Mouse (Mus musculus) embryonic facial prominence, embryonic 10.5 days (tissue): Measurements from ENCODE around the gene Rasgef1b. TPM values are rescaled to one million over a fixed set of nuclear protein-coding genes. Genes with fewer than 3 reads are reported as not detected.

Source experiments
- DNase-seq: peaks from one replicate; pipeline ENCODE4 v3.0.0-alpha.2; 2017; ENCODE audit warnings: low spot score
- H3K27ac ChIP-seq: fragments of 300-500 bp; sonication (generic); replicated peaks from 2 replicates; pipeline ENCODE4 v1.5.1; 2016; ENCODE audit warnings: mild to moderate bottlenecking
- H3K27me3 ChIP-seq: fragments of 300-500 bp; sonication (generic); replicated peaks from 2 replicates; pipeline ENCODE4 v1.6.1; 2016; ENCODE audit warnings: low read depth, mild to moderate bottlenecking; ENCODE audit not compliant: poor library complexity, severe bottlenecking
- H3K36me3 ChIP-seq: fragments of 300-500 bp; sonication (generic); replicated peaks from 2 replicates; pipeline ENCODE4 v1.6.1; 2016; ENCODE audit warnings: mild to moderate bottlenecking, moderate library complexity
- H3K4me1 ChIP-seq: fragments of 300-500 bp; sonication (generic); 2 replicates; pipeline ENCODE4 v1.6.1; 2016
- H3K4me3 ChIP-seq: fragments of 300-500 bp; sonication (generic); 2 replicates; pipeline ENCODE4 v1.5.1; 2016; ENCODE audit warnings: mild to moderate bottlenecking, moderate library complexity
- H3K9me3 ChIP-seq: fragments of 300-500 bp; sonication (generic); 2 replicates; pipeline ENCODE4 v1.6.1; 2016; ENCODE audit warnings: mild to moderate bottlenecking
- WGBS: fragments of 180-500 bp; shearing (Covaris S2); methylation state at CpG from one replicate; pipeline ENCODE4 v1.1.7; 2016; 5-methylcytosine and 5-hydroxymethylcytosine counted together
- polyA plus RNA-seq: library from polyadenylated mRNA; unstranded; fragments of >200 nt; fragmentation: Nextera tagmentation; extraction: Ambion mirVana; gene quantifications from 2 replicates; pipeline ENCODE4 v1.2.1, GENCODE M21; 2016

Rasgef1b gene
- polyA plus RNA-seq, 1 experiment from 2014 or later, result 11.8 TPM

GRCm38 (mm10) chr5:99472607-99473335, 256.1 kb downstream of the Rasgef1b start:
- whole genome bisulfite sequencing, result 66% methylated on average over 5 of the region's 5 CpGs
- Histone ChIP-seq H3K4me3 (no peak overlapping the region), H3K36me3 (no peaks in the 10 kb centered on the region), H3K4me1 (peaks cover 31% of the 10 kb centered on the region), H3K9me3 (no peaks in the 10 kb centered on the region), H3K27ac (no peak overlapping the region), H3K27me3 (peaks cover 19% of the 10 kb centered on the region)
- DNase-seq, result peak; percentile 30

- Histone ChIP-seq H3K4me3 (no peak overlapping the region), H3K4me1 (peaks cover 30% of the 10 kb centered on the region), H3K9me3 (no peaks in the 10 kb centered on the region), H3K27me3 (peaks cover 9% of the 10 kb centered on the region), H3K27ac (no peak overlapping the region), H3K36me3 (no peaks in the 10 kb centered on the region)
- whole genome bisulfite sequencing, result 86% methylated on average over 4 of the region's 4 CpGs
- DNase-seq, result no peak
Measured at GRCm38 (mm10) chr5:99471790-99472189, 257.1 kb downstream of the Rasgef1b start.

- Histone ChIP-seq H3K4me3 (no peak overlapping the region), H3K9me3 (no peaks in the 10 kb centered on the region), H3K27ac (no peak overlapping the region), H3K27me3 (peaks cover 9% of the 10 kb centered on the region), H3K36me3 (no peaks in the 10 kb centered on the region), H3K4me1 (peaks cover 30% of the 10 kb centered on the region)
- no peak for DNase-seq
Measured at GRCm38 (mm10) chr5:99470613-99471012, 258.3 kb downstream of the Rasgef1b start.

GRCm38 (mm10) chr5:99459007-99459406, 269.9 kb downstream of the Rasgef1b start:
- no peak overlapping the region for H3K27ac ChIP-seq
- no peaks in the 10 kb centered on the region for H3K4me1 ChIP-seq
- 86% methylated on average over 6 of the region's 6 CpGs for WGBS
- no peaks in the 10 kb centered on the region for H3K27me3 ChIP-seq
- no peak for DNase-seq
- no peaks in the 10 kb centered on the region for H3K36me3 ChIP-seq
- no peak overlapping the region for H3K4me3 ChIP-seq
- no peaks in the 10 kb centered on the region for H3K9me3 ChIP-seq

- no peaks in the 10 kb centered on the region for H3K27me3 ChIP-seq
- peaks cover 5% of the 10 kb centered on the region for H3K4me1 ChIP-seq
- no peak overlapping the region for H3K4me3 ChIP-seq
- DNase-seq, result no peak
- WGBS, result 93% methylated on average over 3 of the region's 3 CpGs
- no peaks in the 10 kb centered on the region for H3K36me3 ChIP-seq
- H3K27ac ChIP-seq, result no peak overlapping the region
- H3K9me3 ChIP-seq, result no peaks in the 10 kb centered on the region
Measured at GRCm38 (mm10) chr5:99457291-99457690, 271.6 kb downstream of the Rasgef1b start.

- H3K36me3 ChIP-seq, result no peaks in the 10 kb centered on the region
- WGBS, result 70% methylated on average over 2 of the region's 2 CpGs
- no peak overlapping the region for H3K4me3 ChIP-seq
- no peaks in the 10 kb centered on the region for H3K27me3 ChIP-seq
- no peak for DNase-seq
- H3K4me1 ChIP-seq, result peaks cover 10% of the 10 kb centered on the region
- H3K9me3 ChIP-seq, result no peaks in the 10 kb centered on the region
- no peak overlapping the region for H3K27ac ChIP-seq
Measured at GRCm38 (mm10) chr5:99451939-99452338, 276.9 kb downstream of the Rasgef1b start.

- Histone ChIP-seq H3K9me3 (no peaks in the 10 kb centered on the region), H3K36me3 (no peaks in the 10 kb centered on the region), H3K27me3 (no peaks in the 10 kb centered on the region), H3K27ac (no peak overlapping the region), H3K4me1 (peaks cover 10% of the 10 kb centered on the region), H3K4me3 (no peak overlapping the region)
- no peak for DNase-seq
- 74% methylated on average over 5 of the region's 5 CpGs for WGBS
Measured at GRCm38 (mm10) chr5:99451416-99451815, 277.4 kb downstream of the Rasgef1b start.

GRCm38 (mm10) chr5:99450994-99451393, 277.9 kb downstream of the Rasgef1b start:
- WGBS, result 77% methylated on average over 4 of the region's 4 CpGs

GRCm38 (mm10) chr5:99450463-99450862, 278.4 kb downstream of the Rasgef1b start:
- Histone ChIP-seq H3K36me3 (no peaks in the 10 kb centered on the region), H3K27ac (no peak overlapping the region), H3K4me3 (no peak overlapping the region), H3K27me3 (no peaks in the 10 kb centered on the region), H3K9me3 (no peaks in the 10 kb centered on the region), H3K4me1 (peaks cover 10% of the 10 kb centered on the region)
- DNase-seq, result no peak
- WGBS, result 80% methylated on average over 3 of the region's 3 CpGs

More at GRCm38 (mm10) chr5:99450994-99451393, 277.9 kb downstream of the Rasgef1b start:
- no peak for DNase-seq
- Histone ChIP-seq H3K27me3 (no peaks in the 10 kb centered on the region), H3K4me3 (no peak overlapping the region), H3K36me3 (no peaks in the 10 kb centered on the region), H3K9me3 (no peaks in the 10 kb centered on the region), H3K4me1 (peaks cover 10% of the 10 kb centered on the region), H3K27ac (no peak overlapping the region)

GRCm38 (mm10) chr5:99447481-99447880, 281.4 kb downstream of the Rasgef1b start:
- Histone ChIP-seq H3K27me3 (no peaks in the 10 kb centered on the region), H3K27ac (no peak overlapping the region), H3K4me3 (no peak overlapping the region), H3K4me1 (peaks cover 5% of the 10 kb centered on the region; the same call in 1 of the 2 replicates), H3K36me3 (no peaks in the 10 kb centered on the region), H3K9me3 (no peaks in the 10 kb centered on the region)
- no peak for DNase-seq
- WGBS, result 94% methylated on average over 6 of the region's 6 CpGs

GRCm38 (mm10) chr5:99445242-99445641, 283.6 kb downstream of the Rasgef1b start:
- H3K27me3 ChIP-seq, result no peaks in the 10 kb centered on the region
- no peaks in the 10 kb centered on the region for H3K9me3 ChIP-seq
- no peak overlapping the region for H3K4me3 ChIP-seq
- no peak overlapping the region for H3K27ac ChIP-seq
- no peak for DNase-seq
- H3K36me3 ChIP-seq, result no peaks in the 10 kb centered on the region
- WGBS, result 80% methylated on average over 5 of the region's 5 CpGs
- H3K4me1 ChIP-seq, result no peaks in the 10 kb centered on the region

- Histone ChIP-seq H3K4me1 (no peaks in the 10 kb centered on the region), H3K9me3 (no peaks in the 10 kb centered on the region), H3K27ac (no peak overlapping the region), H3K4me3 (no peak overlapping the region), H3K36me3 (no peaks in the 10 kb centered on the region), H3K27me3 (no peaks in the 10 kb centered on the region)
- no peak for DNase-seq
- WGBS, result 81% methylated on average over 7 of the region's 7 CpGs
Measured at GRCm38 (mm10) chr5:99444777-99445176, 284.1 kb downstream of the Rasgef1b start.

- Histone ChIP-seq H3K27ac (no peak overlapping the region), H3K27me3 (no peaks in the 10 kb centered on the region), H3K9me3 (no peaks in the 10 kb centered on the region), H3K4me1 (0 out of 2 replicates have a peak, but pooled peaks cover 7% of the 10 kb centered on the region), H3K4me3 (no peak overlapping the region), H3K36me3 (no peaks in the 10 kb centered on the region)
- no peak for DNase-seq
- WGBS, result 71% methylated on average over 6 of the region's 6 CpGs
Measured at GRCm38 (mm10) chr5:99440109-99440508, 288.8 kb downstream of the Rasgef1b start.
